Mouse (Mus musculus) c-Kit-negative CD71-positive TER-119-positive erythroid progenitor cells, embryonic 14.5 days (primary cell): ENCODE measurements around the gene Gm29427.

Experiments used
- DNase-seq: peaks from one replicate; pipeline ENCODE4 v3.0.0-alpha.2; 2013; ENCODE audit warnings: low read depth, low spot score

Gene Gm29427

GRCm38 (mm10) chr1:130715561-130716217 lies at the start of gene Gm29427:
Gene Gm29427 (minus strand): TSS chr1:130715799.
- DNase-seq, result peak; percentile 88

- no peak for DNase-seq
Observed at GRCm38 (mm10) chr1:130764027-130764461, 48.4 kb upstream of the Gm29427 start.

GRCm38 (mm10) chr1:130762045-130762760 lies 46.6 kb upstream of the Gm29427 start:
- no peak for DNase-seq

GRCm38 (mm10) chr1:130761597-130761996 lies 46.0 kb upstream of the Gm29427 start:
- no peak for DNase-seq

GRCm38 (mm10) chr1:130759689-130760088 lies 44.1 kb upstream of the Gm29427 start:
- DNase-seq, result no peak

- no peak for DNase-seq
Observed at GRCm38 (mm10) chr1:130746819-130747218, 31.2 kb upstream of the Gm29427 start.

GRCm38 (mm10) chr1:130745591-130745990 lies 30.0 kb upstream of the Gm29427 start:
- no peak for DNase-seq

GRCm38 (mm10) chr1:130744961-130745360 lies 29.4 kb upstream of the Gm29427 start:
- no peak for DNase-seq

- no peak for DNase-seq
Observed at GRCm38 (mm10) chr1:130744217-130744616, 28.6 kb upstream of the Gm29427 start.

- DNase-seq, result no peak
Observed at GRCm38 (mm10) chr1:130743775-130744174, 28.2 kb upstream of the Gm29427 start.

GRCm38 (mm10) chr1:130742201-130742600 lies 26.6 kb upstream of the Gm29427 start:
- no peak for DNase-seq

GRCm38 (mm10) chr1:130740781-130741720 lies 25.5 kb upstream of the Gm29427 start:
- peak; percentile 94 for DNase-seq

- DNase-seq, result no peak
Observed at GRCm38 (mm10) chr1:130740227-130740648, 24.6 kb upstream of the Gm29427 start.

GRCm38 (mm10) chr1:130739636-130740035 lies 24.0 kb upstream of the Gm29427 start:
- DNase-seq, result no peak

- DNase-seq, result no peak
Observed at GRCm38 (mm10) chr1:130738551-130739106, 23.0 kb upstream of the Gm29427 start.

- DNase-seq, result no peak
Observed at GRCm38 (mm10) chr1:130737916-130738315, 22.3 kb upstream of the Gm29427 start.

- no peak for DNase-seq
Observed at GRCm38 (mm10) chr1:130737411-130737881, 21.8 kb upstream of the Gm29427 start.

GRCm38 (mm10) chr1:130734852-130735251 lies 19.3 kb upstream of the Gm29427 start:
- no peak for DNase-seq

GRCm38 (mm10) chr1:130734452-130734851 lies 18.9 kb upstream of the Gm29427 start:
- DNase-seq, result no peak

- DNase-seq, result no peak
Observed at GRCm38 (mm10) chr1:130733671-130734070, 18.1 kb upstream of the Gm29427 start.
